Mouse (Mus musculus): ENCODE results near the gene Acad10. TPM values are rescaled to one million over a fixed set of nuclear protein-coding genes. Genes with fewer than 3 reads are reported as not detected.
"Not testable (repeated sequence)": the region's sequence is repeated elsewhere in the genome, so short reads cannot be mapped to it uniquely, and the experiment has no call there.

Acad10 gene
- polyA plus RNA-seq, 1 experiment from 2014 or later = 1.8 TPM

- ATAC-seq (replicated peaks) = no peak
- H3K4me2 ChIP-seq = no peak overlapping the region
- no peak overlapping the region for H3K4me3 ChIP-seq
- 85% methylated on average over 7 of the region's 7 CpGs for WGBS
- no peak overlapping the region for H3K27ac ChIP-seq
- no peaks in the 10 kb centered on the region for H3K36me3 ChIP-seq (replicated peaks)
- no peaks in the 10 kb centered on the region for H3K9me3 ChIP-seq
- H3K9ac ChIP-seq = no peak overlapping the region
- H3K4me1 ChIP-seq = no peaks in the 10 kb centered on the region
- no peaks in the 10 kb centered on the region for H3K27me3 ChIP-seq (replicated peaks)
Measured at GRCm38 (mm10) chr5:121649134-121649533, 11.2 kb downstream of the Acad10 start.

GRCm38 (mm10) chr5:121639601-121640000, 20.7 kb downstream of the Acad10 start:
- H3K27ac ChIP-seq = no peak overlapping the region
- no peaks in the 10 kb centered on the region for H3K36me3 ChIP-seq (replicated peaks)
- no peaks in the 10 kb centered on the region for H3K9me3 ChIP-seq
- no peak overlapping the region for H3K4me2 ChIP-seq
- no peak for ATAC-seq (replicated peaks)
- H3K9ac ChIP-seq = no peak overlapping the region
- 92% methylated on average over 9 of the region's 9 CpGs for WGBS
- no peaks in the 10 kb centered on the region for H3K27me3 ChIP-seq (replicated peaks)
- H3K4me3 ChIP-seq = no peak overlapping the region
- H3K4me1 ChIP-seq = no peaks in the 10 kb centered on the region

GRCm38 (mm10) chr5:121637296-121637695, 23.0 kb downstream of the Acad10 start:
- H3K4me3 ChIP-seq = no peak overlapping the region
- no peaks in the 10 kb centered on the region for H3K36me3 ChIP-seq (replicated peaks)
- H3K9ac ChIP-seq = no peak overlapping the region
- no peak overlapping the region for H3K27ac ChIP-seq
- H3K9me3 ChIP-seq = no peaks in the 10 kb centered on the region
- ATAC-seq (replicated peaks) = no peak
- no peaks in the 10 kb centered on the region for H3K27me3 ChIP-seq (replicated peaks)
- WGBS = 89% methylated on average over 6 of the region's 6 CpGs
- H3K4me2 ChIP-seq = no peak overlapping the region
- H3K4me1 ChIP-seq = no peaks in the 10 kb centered on the region

- H3K27ac ChIP-seq = no peak overlapping the region
- ATAC-seq (replicated peaks) = no peak
- H3K4me2 ChIP-seq = no peak overlapping the region
- H3K4me1 ChIP-seq = no peaks in the 10 kb centered on the region
- H3K36me3 ChIP-seq (replicated peaks) = no peaks in the 10 kb centered on the region
- H3K9me3 ChIP-seq = no peaks in the 10 kb centered on the region
- 93% methylated on average over 5 of the region's 5 CpGs for WGBS
- H3K4me3 ChIP-seq = no peak overlapping the region
- H3K9ac ChIP-seq = no peak overlapping the region
- no peaks in the 10 kb centered on the region for H3K27me3 ChIP-seq (replicated peaks)
Measured at GRCm38 (mm10) chr5:121634668-121635067, 25.6 kb downstream of the Acad10 start.

GRCm38 (mm10) chr5:121632804-121633203, 27.5 kb downstream of the Acad10 start:
- WGBS = 34% methylated on average over 3 of the region's 3 CpGs
- Histone ChIP-seq H3K4me2 (no peak overlapping the region), H3K9me3 (no peaks in the 10 kb centered on the region), H3K4me3 (no peak overlapping the region), H3K27ac (no peak overlapping the region), H3K4me1 (no peaks in the 10 kb centered on the region), H3K9ac (no peak overlapping the region), H3K27me3 (replicated peaks) (no peaks in the 10 kb centered on the region), H3K36me3 (replicated peaks) (no peaks in the 10 kb centered on the region)
- ATAC-seq (replicated peaks) = no peak

- ATAC-seq (replicated peaks) = not testable (repeated sequence)
- WGBS = 59% methylated on average over 9 of the region's 9 CpGs
Measured at GRCm38 (mm10) chr5:121631106-121631647, 29.1 kb downstream of the Acad10 start.

GRCm38 (mm10) chr5:121627871-121628270, 32.4 kb downstream of the Acad10 start:
- Histone ChIP-seq H3K9ac (no peak overlapping the region), H3K27me3 (replicated peaks) (no peaks in the 10 kb centered on the region), H3K27ac (no peak overlapping the region), H3K4me2 (no peak overlapping the region), H3K9me3 (no peaks in the 10 kb centered on the region), H3K36me3 (replicated peaks) (no peaks in the 10 kb centered on the region), H3K4me3 (no peak overlapping the region), H3K4me1 (no peaks in the 10 kb centered on the region)
- ATAC-seq (replicated peaks) = no peak
- 4% methylated on average over 1 of the region's 1 CpGs for WGBS

More at GRCm38 (mm10) chr5:121631106-121631647, 29.1 kb downstream of the Acad10 start:
- H3K9ac ChIP-seq; H3K4me2 ChIP-seq; H3K27ac ChIP-seq; H3K36me3 ChIP-seq (replicated peaks); H3K4me1 ChIP-seq; H3K4me3 ChIP-seq; H3K27me3 ChIP-seq (replicated peaks); H3K9me3 ChIP-seq: not testable (repeated sequence)

- Histone ChIP-seq H3K9ac (no peak overlapping the region), H3K4me3 (no peak overlapping the region), H3K27ac (no peak overlapping the region), H3K4me1 (peaks cover 10% of the 10 kb centered on the region), H3K36me3 (replicated peaks) (no peaks in the 10 kb centered on the region), H3K27me3 (replicated peaks) (no peaks in the 10 kb centered on the region), H3K9me3 (no peaks in the 10 kb centered on the region), H3K4me2 (no peak overlapping the region)
- ATAC-seq (replicated peaks) = no peak
- WGBS = 92% methylated on average over 3 of the region's 3 CpGs
Measured at GRCm38 (mm10) chr5:121623241-121623640, 37.1 kb downstream of the Acad10 start.

- H3K27ac ChIP-seq = no peak overlapping the region
- no peaks in the 10 kb centered on the region for H3K9me3 ChIP-seq
- H3K4me2 ChIP-seq = no peak overlapping the region
- 96% methylated on average over 5 of the region's 5 CpGs for WGBS
- no peak overlapping the region for H3K9ac ChIP-seq
- no peaks in the 10 kb centered on the region for H3K36me3 ChIP-seq (replicated peaks)
- no peak overlapping the region for H3K4me3 ChIP-seq
- ATAC-seq (replicated peaks) = no peak
- no peaks in the 10 kb centered on the region for H3K27me3 ChIP-seq (replicated peaks)
- H3K4me1 ChIP-seq = peaks cover 15% of the 10 kb centered on the region
Measured at GRCm38 (mm10) chr5:121621102-121621501, 39.2 kb downstream of the Acad10 start.

- Histone ChIP-seq H3K9ac (peak within 1 kb of the TSS; percentile 70), H3K27me3 (replicated peaks) (no peaks in the 10 kb centered on the region), H3K4me3 (peak within 1 kb of the TSS; percentile 60), H3K27ac (peak within 1 kb of the TSS; percentile 85), H3K4me1 (peaks cover 15% of the 10 kb centered on the region), H3K4me2 (peak within 1 kb of the TSS; percentile 70), H3K9me3 (no peaks in the 10 kb centered on the region), H3K36me3 (replicated peaks) (no peaks in the 10 kb centered on the region)
- under 1% methylated on average over 52 of the region's 58 CpGs for WGBS
- peak; percentile 91 for ATAC-seq (replicated peaks)
Measured at GRCm38 (mm10) chr5:121618592-121619513, 41.5 kb downstream of the Acad10 start, which contains the start of gene Acad12. TSS of gene Acad12 (minus strand) at chr5:121618938.

- WGBS = 86% methylated on average over 3 of the region's 3 CpGs
- H3K27ac ChIP-seq; ATAC-seq (replicated peaks); H3K9me3 ChIP-seq; H3K4me2 ChIP-seq; H3K27me3 ChIP-seq (replicated peaks); H3K36me3 ChIP-seq (replicated peaks); H3K9ac ChIP-seq; H3K4me3 ChIP-seq: not testable (repeated sequence)
- H3K4me1 ChIP-seq = peaks cover 13% of the 10 kb centered on the region
Measured at GRCm38 (mm10) chr5:121614921-121615320, 45.4 kb downstream of the Acad10 start.

GRCm38 (mm10) chr5:121612036-121612435, 48.3 kb downstream of the Acad10 start:
- no peaks in the 10 kb centered on the region for H3K9me3 ChIP-seq
- no peaks in the 10 kb centered on the region for H3K4me1 ChIP-seq
- ATAC-seq (replicated peaks) = no peak
- no peak overlapping the region for H3K4me2 ChIP-seq
- no peak overlapping the region for H3K27ac ChIP-seq
- no peak overlapping the region for H3K9ac ChIP-seq
- 86% methylated on average over 6 of the region's 6 CpGs for WGBS
- H3K27me3 ChIP-seq (replicated peaks) = no peaks in the 10 kb centered on the region
- no peak overlapping the region for H3K4me3 ChIP-seq
- H3K36me3 ChIP-seq (replicated peaks) = no peaks in the 10 kb centered on the region

Measured in midbrain, embryonic 15.5 days (tissue).